Mouse (Mus musculus) left cerebral cortex, postnatal 14 days (tissue): ENCODE results near the gene Ptprr. TPM values are rescaled to one million over a fixed set of nuclear protein-coding genes. Genes with fewer than 3 reads are reported as not detected.
A peak's percentile ranks its signal among the peaks of the same experiment; 100 is the strongest.

ENCODE experiments used
- DNase-seq, 2 experiments: peaks; one replicate each; pipeline ENCODE4 v3.0.0; 2021 to 2022; ENCODE audit warnings: low spot score in 2 of 2, mixed read lengths in 1 of 2
- intact Hi-C: fragments of 180-260 bp; cut with DNase I; formaldehyde crosslinking; loops from one replicate; pipeline ENCODE4 v1.15.1; 2025
- total RNA-seq, 2 experiments: library from RNA; stranded (reverse); gene quantifications; 2 replicates each; pipeline ENCODE4 v1.2.3; 2021

Ptprr gene
- total RNA-seq, 2 experiments from 2014 or later = 28.3 to 29.2 TPM

GRCm38 (mm10) chr10:116182221-116182620, 164.2 kb downstream of the Ptprr start:
- intact Hi-C loops = no loop called here
- peak; percentile 63 to 73 for DNase-seq

- DNase-seq = no peak
- intact Hi-C loops = no loop called here
These were observed 165.2 kb downstream of the Ptprr start for GRCm38 (mm10) chr10:116183258-116183657.

- intact Hi-C loops = no loop called here
- no peak for DNase-seq
These were observed 173.7 kb downstream of the Ptprr start for GRCm38 (mm10) chr10:116191724-116192123.

GRCm38 (mm10) chr10:116192293-116192692, 174.3 kb downstream of the Ptprr start:
- intact Hi-C loops = no loop called here
- no peak for DNase-seq

GRCm38 (mm10) chr10:116194409-116194808, 176.4 kb downstream of the Ptprr start:
- DNase-seq = no peak
- intact Hi-C loops = no loop called here

- intact Hi-C loops = loop anchor here (2.0 to 5.0 kb wide), 3 partner anchors 112 to 276 kb away; partner anchors contain the start of gene Ptprr
- peak; percentile 31 to 41 for DNase-seq
These were observed 178.8 kb downstream of the Ptprr start for GRCm38 (mm10) chr10:116196596-116197415.

GRCm38 (mm10) chr10:116197416-116197939, 179.5 kb downstream of the Ptprr start:
- intact Hi-C loops = loop anchor here (2.0 to 5.0 kb wide), 3 partner anchors 113 to 277 kb away; partner anchors contain the start of gene Ptprr
- peak; percentile 26 to 28 for DNase-seq

GRCm38 (mm10) chr10:116199035-116199434, 181.0 kb downstream of the Ptprr start:
- intact Hi-C loops = loop anchor here (5.0 kb wide), 1 partner anchor 182 kb away; the partner anchor contains the start of gene Ptprr

GRCm38 (mm10) chr10:116201542-116201941, 183.5 kb downstream of the Ptprr start:
- DNase-seq = no peak
- intact Hi-C loops = no loop called here

More at GRCm38 (mm10) chr10:116199035-116199434, 181.0 kb downstream of the Ptprr start:
- DNase-seq = peak; percentile 18 to 27

- DNase-seq = no peak
- intact Hi-C loops = loop anchor here (5.0 kb wide), 1 partner anchor 62 kb away; no protein-coding TSS in a partner anchor
These were observed 187.8 kb downstream of the Ptprr start for GRCm38 (mm10) chr10:116205580-116206358.

GRCm38 (mm10) chr10:116206449-116206848, 188.4 kb downstream of the Ptprr start:
- DNase-seq = no peak
- intact Hi-C loops = loop anchor here (5.0 kb wide), 1 partner anchor 61 kb away; no protein-coding TSS in a partner anchor

GRCm38 (mm10) chr10:116207987-116208726, 190.1 kb downstream of the Ptprr start:
- intact Hi-C loops = loop anchor here (1.0 to 5.0 kb wide), 2 partner anchors 59 to 111 kb away; no protein-coding TSS in a partner anchor
- DNase-seq = peak; percentile 61 to 69

- DNase-seq = no peak
- intact Hi-C loops = loop anchor here (1.0 to 5.0 kb wide), 2 partner anchors 59 to 111 kb away; no protein-coding TSS in a partner anchor
These were observed 190.7 kb downstream of the Ptprr start for GRCm38 (mm10) chr10:116208727-116209115.

GRCm38 (mm10) chr10:116212127-116212526, 194.1 kb downstream of the Ptprr start:
- intact Hi-C loops = no loop called here
- no peak for DNase-seq

GRCm38 (mm10) chr10:116220336-116221118, 202.5 kb downstream of the Ptprr start:
- DNase-seq = no peak
- intact Hi-C loops = no loop called here

- intact Hi-C loops = no loop called here
These were observed 217.3 kb downstream of the Ptprr start for GRCm38 (mm10) chr10:116235299-116235698.

GRCm38 (mm10) chr10:116242200-116242599, 224.2 kb downstream of the Ptprr start:
- intact Hi-C loops = no loop called here
- no peak for DNase-seq

More at GRCm38 (mm10) chr10:116235299-116235698, 217.3 kb downstream of the Ptprr start:
- no peak for DNase-seq

GRCm38 (mm10) chr10:116243373-116243772, 225.4 kb downstream of the Ptprr start:
- no peak for DNase-seq
- intact Hi-C loops = no loop called here
